9 mouse cellular contexts compared by ENCODE assay signal in genomic region chr14:16248603-16249157, GRCm38 (mm10). TPM values are rescaled to one million over a fixed set of nuclear protein-coding genes. Genes with fewer than 3 reads are reported as not detected.
A peak's percentile ranks its signal among the peaks of the same experiment; 100 is the strongest.
DNase-seq lines count a peak whose midpoint lies in the region; ATAC-seq and TF ChIP-seq lines count a peak whose summit lies in the region.
"Had no signal": no experiment of that assay in that cellular context is flagged by ENCODE, and none has a peak within 500 bp of the region (broad histone marks: within the 10 kb centered on the region; RNA-seq: fewer than 3 reads in every experiment).

No protein-coding gene starts in this region.

- peak overlapping the region; percentile 75 for H3K4me3 ChIP-seq in heart, embryonic 13.5 days
- peak overlapping the region; percentile 82 for H3K4me3 ChIP-seq in E14TG2a.4 (replicated peaks; ENCODE audit: low read length)
- H3K4me3 ChIP-seq in forebrain, embryonic 14.5 days (ENCODE audit: low read depth, low read length), result peak overlapping the region; percentile 74
- H3K4me3 ChIP-seq in liver, embryonic 16.5 days (ENCODE audit: low read depth, low read length), result peak overlapping the region; percentile 81

- ATAC-seq in heart, embryonic 13.5 days (ENCODE audit: extremely low read depth, insufficient number of reproducible peaks, low FRiP score, low TSS enrichment), result peak; percentile 2; the same call in 1 of the 2 replicates
- peak; percentile 32; the same call in 1 of the 2 replicates for ATAC-seq in forebrain, embryonic 14.5 days
- no peak for ATAC-seq in liver, embryonic 16.5 days (ENCODE audit: low read depth)

- TF ChIP-seq CTCF in E14TG2a.4 (conservative IDR thresholded peaks at IDR 0.05; ENCODE audit: low read length), result no peak

- H3K4me2 ChIP-seq in heart, embryonic 13.5 days, result peak overlapping the region; percentile 87
- peak overlapping the region; percentile 88 for H3K4me2 ChIP-seq in forebrain, embryonic 14.5 days (ENCODE audit: low read length)
- peak overlapping the region; percentile 78 for H3K4me2 ChIP-seq in liver, embryonic 16.5 days (ENCODE audit: low read depth, low read length)

- DNase-seq in heart, postnatal 10 days, result no peak
- no peak for DNase-seq in forebrain, embryonic 14.5 days (ENCODE audit: low spot score)
- DNase-seq in right cerebral cortex, adult 2 months (ENCODE audit: low spot score in 2 of 2), result no peak
- DNase-seq in left cerebral cortex, adult 8-10 months (ENCODE audit: low spot score in 2 of 2), result no peak
- DNase-seq in frontal cortex, postnatal 10 days (ENCODE audit: low spot score in 2 of 2), result no peak

- peak overlapping the region; percentile 92 for H3K9ac ChIP-seq in heart, embryonic 13.5 days
- peak overlapping the region; percentile 92 for H3K9ac ChIP-seq in forebrain, embryonic 14.5 days (ENCODE audit: low read length)
- H3K9ac ChIP-seq in liver, embryonic 16.5 days (ENCODE audit: low read depth, low read length), result peak overlapping the region; percentile 92

- H3K36me3 ChIP-seq in heart, embryonic 13.5 days, result no peaks in the 10 kb centered on the region
- H3K36me3 ChIP-seq in E14TG2a.4 (ENCODE audit: insufficient read depth, low read length), result no peaks in the 10 kb centered on the region
- no peaks in the 10 kb centered on the region for H3K36me3 ChIP-seq in forebrain, embryonic 14.5 days (ENCODE audit: control insufficient read depth, insufficient read depth, low read length)
- no peaks in the 10 kb centered on the region for H3K36me3 ChIP-seq in liver, embryonic 16.5 days (ENCODE audit: control insufficient read depth, insufficient read depth)

- peaks cover 26% of the 10 kb centered on the region for H3K4me1 ChIP-seq in heart, embryonic 13.5 days
- peaks cover 11% of the 10 kb centered on the region for H3K4me1 ChIP-seq in E14TG2a.4 (replicated peaks; ENCODE audit: low read depth, low read length)
- peaks cover 6% of the 10 kb centered on the region; the same call in 1 of the 2 replicates for H3K4me1 ChIP-seq in forebrain, embryonic 14.5 days (ENCODE audit: control insufficient read depth, insufficient read depth, low read length)
- peaks cover 45% of the 10 kb centered on the region for H3K4me1 ChIP-seq in liver, embryonic 16.5 days (ENCODE audit: control insufficient read depth, low read depth, low read length)

- no peaks in the 10 kb centered on the region for H3K9me3 ChIP-seq in heart, embryonic 13.5 days
- H3K9me3 ChIP-seq in E14TG2a.4 (ENCODE audit: low read length), result no peaks in the 10 kb centered on the region
- no peaks in the 10 kb centered on the region for H3K9me3 ChIP-seq in forebrain, embryonic 14.5 days (replicated peaks; ENCODE audit: control insufficient read depth, low read length)
- H3K9me3 ChIP-seq in liver, embryonic 16.5 days (replicated peaks; ENCODE audit: control insufficient read depth, low read length), result no peaks in the 10 kb centered on the region

- no peak overlapping the region for H3K27ac ChIP-seq in heart, embryonic 13.5 days (replicated peaks)
- H3K27ac ChIP-seq in forebrain, embryonic 14.5 days (ENCODE audit: low read depth, low read length), result 0 out of 2 replicates have a peak overlapping the region, but pooled peaks have one; percentile 82
- H3K27ac ChIP-seq in liver, embryonic 16.5 days (ENCODE audit: low read length), result peak overlapping the region; percentile 67

- H3K27me3 ChIP-seq in heart, embryonic 13.5 days (replicated peaks), result no peaks in the 10 kb centered on the region
- H3K27me3 ChIP-seq in E14TG2a.4 (ENCODE audit: insufficient read depth, low read length), result 0 out of 2 replicates have a peak, but pooled peaks cover 2% of the 10 kb centered on the region
- no peaks in the 10 kb centered on the region for H3K27me3 ChIP-seq in forebrain, embryonic 14.5 days (replicated peaks; ENCODE audit: control insufficient read depth, insufficient read depth, low read length)
- H3K27me3 ChIP-seq in liver, embryonic 16.5 days (ENCODE audit: control insufficient read depth, insufficient read depth, low read depth, low read length), result no peaks in the 10 kb centered on the region
- H3K27me3 ChIP-seq: Patski had no signal

- intact Hi-C loops in heart, postnatal 10 days (cut with DNase I), result loop anchor here (2.0 kb wide), 1 partner anchor 116 kb away; the partner anchor contains the start of gene Top2b

- WGBS in heart, embryonic 13.5 days, result 13% methylated on average over 9 of the region's 9 CpGs
- 17% methylated on average over 9 of the region's 9 CpGs for WGBS in forebrain, embryonic 14.5 days
- 7% methylated on average over 9 of the region's 9 CpGs for WGBS in liver, embryonic 16.5 days (ENCODE audit: insufficient replicate concordance)

RNA-seq across cellular contexts. Expression of gene Ngly1, which starts 0.4 kb away (rescaled TPM):
- 22.1 and 22.4 TPM in 2 replicates for polyA plus RNA-seq in heart, embryonic 13.5 days (2015; fragmentation: Nextera tagmentation; extraction: Ambion mirVana)
- total RNA-seq in heart, postnatal 10 days (2021), result 10 to 100 TPM; 35.4 to 36.2 TPM
- polyA plus RNA-seq in forebrain, embryonic 14.5 days (2014; fragmentation: Nextera tagmentation; extraction: Ambion mirVana), result 30.9 and 34.9 TPM in 2 replicates
- polyA plus RNA-seq in liver, embryonic 16.5 days (2015; fragmentation: Nextera tagmentation; extraction: Ambion mirVana), result 17.8 and 21.5 TPM in 2 replicates
- 10 to 100 TPM; 29.6 to 31.0 (median 30.4) TPM for total RNA-seq in left cerebral cortex, adult 8-10 months (2022)

RNA-seq across cellular contexts. Expression of gene Oxsm, which starts 0.9 kb away (rescaled TPM):
- polyA plus RNA-seq in heart, embryonic 13.5 days (2015; fragmentation: Nextera tagmentation; extraction: Ambion mirVana), result 2.2 and 2.5 TPM in 2 replicates
- 10 to 100 TPM; 17.1 to 18.8 TPM for total RNA-seq in heart, postnatal 10 days (2021)
- 0.96 and 1.1 TPM in 2 replicates for polyA plus RNA-seq in forebrain, embryonic 14.5 days (2014; fragmentation: Nextera tagmentation; extraction: Ambion mirVana)
- polyA plus RNA-seq in liver, embryonic 16.5 days (2015; fragmentation: Nextera tagmentation; extraction: Ambion mirVana), result 2.6 and 2.8 TPM in 2 replicates
- 10 to 100 TPM; 11.0 to 14.2 (median 12.4) TPM for total RNA-seq in left cerebral cortex, adult 8-10 months (2022)
